Mouse (Mus musculus) heart, embryonic 11.5 days (tissue): ENCODE measurements at regions not wholly inside any gene's neighbourhood (a gene's known extent, or its start where the extent isn't known, plus 50 kb on each side); places are given as distances from the start of the nearest gene placed in this dataset.

Source experiments
- ATAC-seq: fragments of 200-750 bp; cut with Nextera tagmentation; replicated peaks from 2 replicates; pipeline ENCODE4 v1.8.0; 2017; ENCODE audit warnings: moderate library complexity; ENCODE audit not compliant: insufficient number of reproducible peaks, low FRiP score, low TSS enrichment
- H3K27ac ChIP-seq: fragments of 300-500 bp; sonication (generic); 2 replicates; pipeline ENCODE4 v1.5.1; 2014; ENCODE audit warnings: mild to moderate bottlenecking, low read depth, low read length
- H3K27me3 ChIP-seq: fragments of 300-500 bp; sonication (generic); 2 replicates; pipeline ENCODE4 v1.6.1; 2014; ENCODE audit warnings: mild to moderate bottlenecking, low read length, mixed read lengths; ENCODE audit not compliant: control insufficient read depth, insufficient read depth
- H3K36me3 ChIP-seq: fragments of 300-500 bp; sonication (generic); 2 replicates; pipeline ENCODE4 v1.6.1; 2014; ENCODE audit warnings: mild to moderate bottlenecking, low read length, moderate library complexity, mixed read lengths; ENCODE audit not compliant: control insufficient read depth, insufficient read depth
- H3K4me1 ChIP-seq: fragments of 300-500 bp; sonication (generic); 2 replicates; pipeline ENCODE4 v1.6.1; 2014; ENCODE audit warnings: low read length; ENCODE audit not compliant: control insufficient read depth, insufficient read depth
- H3K4me2 ChIP-seq: fragments of 300-500 bp; sonication (generic); 2 replicates; pipeline ENCODE4 v1.6.1; 2014; ENCODE audit warnings: mild to moderate bottlenecking, moderate library complexity
- H3K4me3 ChIP-seq: fragments of 300-500 bp; sonication (generic); 2 replicates; pipeline ENCODE4 v1.5.1; 2014; ENCODE audit warnings: low read depth, low read length
- H3K9ac ChIP-seq: fragments of 300-500 bp; sonication (generic); 2 replicates; pipeline ENCODE4 v1.6.1; 2014; ENCODE audit warnings: mild to moderate bottlenecking, low read depth, low read length, moderate library complexity
- H3K9me3 ChIP-seq: fragments of 300-500 bp; sonication (generic); replicated peaks from 2 replicates; pipeline ENCODE4 v1.6.1; 2016; ENCODE audit warnings: low read length; ENCODE audit not compliant: control insufficient read depth
- WGBS: fragments of 180-500 bp; shearing (Covaris S2); extraction: QIAGEN DNeasy Blood & Tissue Kit; methylation state at CpG from one replicate; pipeline ENCODE4 v1.1.7; 2014; ENCODE audit not compliant: insufficient replicate concordance; 5-methylcytosine and 5-hydroxymethylcytosine counted together

GRCm38 (mm10) chr5:73810660-73811059 is 159.5 kb downstream of the Spata18 start:
- H3K4me2 ChIP-seq: no peak overlapping the region
- H3K9me3 ChIP-seq: no peaks in the 10 kb centered on the region
- no peak overlapping the region for H3K27ac ChIP-seq
- no peak overlapping the region for H3K9ac ChIP-seq
- H3K4me3 ChIP-seq: no peak overlapping the region
- H3K4me1 ChIP-seq: no peaks in the 10 kb centered on the region
- H3K27me3 ChIP-seq: no peaks in the 10 kb centered on the region
- no peaks in the 10 kb centered on the region for H3K36me3 ChIP-seq
- WGBS: 76% methylated on average over 3 of the region's 3 CpGs
- no peak for ATAC-seq

GRCm38 (mm10) chr5:73811094-73811521 is 159.9 kb downstream of the Spata18 start:
- H3K9me3 ChIP-seq: no peaks in the 10 kb centered on the region
- 60% methylated on average over 3 of the region's 3 CpGs for WGBS
- no peak for ATAC-seq
- H3K4me2 ChIP-seq: no peak overlapping the region
- H3K4me1 ChIP-seq: no peaks in the 10 kb centered on the region
- H3K27me3 ChIP-seq: no peaks in the 10 kb centered on the region
- H3K27ac ChIP-seq: no peak overlapping the region
- H3K9ac ChIP-seq: no peak overlapping the region
- H3K36me3 ChIP-seq: no peaks in the 10 kb centered on the region
- no peak overlapping the region for H3K4me3 ChIP-seq

GRCm38 (mm10) chr5:73815752-73816151 is 164.6 kb downstream of the Spata18 start:
- Histone ChIP-seq H3K9me3 (no peaks in the 10 kb centered on the region), H3K9ac (no peak overlapping the region), H3K36me3 (no peaks in the 10 kb centered on the region), H3K4me2 (no peak overlapping the region), H3K27me3 (no peaks in the 10 kb centered on the region), H3K4me3 (no peak overlapping the region), H3K4me1 (no peaks in the 10 kb centered on the region), H3K27ac (no peak overlapping the region)
- 81% methylated on average over 5 of the region's 5 CpGs for WGBS
- no peak for ATAC-seq

GRCm38 (mm10) chr5:73817180-73817579 is 166.0 kb downstream of the Spata18 start:
- H3K9me3 ChIP-seq: no peaks in the 10 kb centered on the region
- 84% methylated on average over 1 of the region's 1 CpGs for WGBS
- ATAC-seq: no peak
- H3K9ac ChIP-seq: no peak overlapping the region
- no peak overlapping the region for H3K4me2 ChIP-seq
- no peaks in the 10 kb centered on the region for H3K4me1 ChIP-seq
- H3K27ac ChIP-seq: no peak overlapping the region
- H3K4me3 ChIP-seq: no peak overlapping the region
- H3K36me3 ChIP-seq: no peaks in the 10 kb centered on the region
- H3K27me3 ChIP-seq: no peaks in the 10 kb centered on the region

GRCm38 (mm10) chr5:73821956-73822545 is 170.9 kb downstream of the Spata18 start:
- Histone ChIP-seq H3K27me3 (no peaks in the 10 kb centered on the region), H3K4me3 (no peak overlapping the region), H3K36me3 (no peaks in the 10 kb centered on the region), H3K27ac (no peak overlapping the region), H3K4me2 (no peak overlapping the region), H3K4me1 (no peaks in the 10 kb centered on the region), H3K9ac (no peak overlapping the region), H3K9me3 (no peaks in the 10 kb centered on the region)
- no peak for ATAC-seq
- 73% methylated on average over 19 of the region's 19 CpGs for WGBS

- Histone ChIP-seq H3K27me3 (no peaks in the 10 kb centered on the region), H3K27ac (no peak overlapping the region), H3K4me1 (no peaks in the 10 kb centered on the region), H3K4me2 (no peak overlapping the region), H3K9me3 (no peaks in the 10 kb centered on the region), H3K4me3 (no peak overlapping the region), H3K36me3 (no peaks in the 10 kb centered on the region), H3K9ac (no peak overlapping the region)
- 84% methylated on average over 5 of the region's 5 CpGs for WGBS
- ATAC-seq: no peak
These were observed 172.2 kb downstream of the Spata18 start for GRCm38 (mm10) chr5:73823421-73823820.

- H3K4me1 ChIP-seq: no peaks in the 10 kb centered on the region
- no peak overlapping the region for H3K27ac ChIP-seq
- H3K4me3 ChIP-seq: no peak overlapping the region
- no peak overlapping the region for H3K9ac ChIP-seq
- no peak overlapping the region for H3K4me2 ChIP-seq
- H3K36me3 ChIP-seq: no peaks in the 10 kb centered on the region
- no peaks in the 10 kb centered on the region for H3K9me3 ChIP-seq
- no peak for ATAC-seq
- WGBS: 63% methylated on average over 4 of the region's 4 CpGs
- no peaks in the 10 kb centered on the region for H3K27me3 ChIP-seq
These were observed 175.8 kb downstream of the Spata18 start for GRCm38 (mm10) chr5:73826941-73827340.

GRCm38 (mm10) chr5:73833721-73834120 is 182.5 kb downstream of the Spata18 start:
- Histone ChIP-seq H3K4me2 (no peak overlapping the region), H3K27ac (no peak overlapping the region), H3K27me3 (no peaks in the 10 kb centered on the region), H3K4me1 (no peaks in the 10 kb centered on the region), H3K36me3 (no peaks in the 10 kb centered on the region), H3K9ac (no peak overlapping the region), H3K9me3 (no peaks in the 10 kb centered on the region), H3K4me3 (no peak overlapping the region)
- WGBS: 83% methylated on average over 1 of the region's 1 CpGs
- ATAC-seq: no peak

GRCm38 (mm10) chr5:73843776-73844175 is 192.6 kb downstream of the Spata18 start:
- Histone ChIP-seq H3K9me3 (no peaks in the 10 kb centered on the region), H3K36me3 (no peaks in the 10 kb centered on the region), H3K4me2 (no peak overlapping the region), H3K27me3 (no peaks in the 10 kb centered on the region), H3K4me3 (no peak overlapping the region), H3K27ac (no peak overlapping the region), H3K4me1 (no peaks in the 10 kb centered on the region), H3K9ac (no peak overlapping the region)
- ATAC-seq: no peak
- 67% methylated on average over 3 of the region's 3 CpGs for WGBS
